Comparison of ENCODE assay signal across 8 mouse cellular contexts in the genomic region with DNA sequence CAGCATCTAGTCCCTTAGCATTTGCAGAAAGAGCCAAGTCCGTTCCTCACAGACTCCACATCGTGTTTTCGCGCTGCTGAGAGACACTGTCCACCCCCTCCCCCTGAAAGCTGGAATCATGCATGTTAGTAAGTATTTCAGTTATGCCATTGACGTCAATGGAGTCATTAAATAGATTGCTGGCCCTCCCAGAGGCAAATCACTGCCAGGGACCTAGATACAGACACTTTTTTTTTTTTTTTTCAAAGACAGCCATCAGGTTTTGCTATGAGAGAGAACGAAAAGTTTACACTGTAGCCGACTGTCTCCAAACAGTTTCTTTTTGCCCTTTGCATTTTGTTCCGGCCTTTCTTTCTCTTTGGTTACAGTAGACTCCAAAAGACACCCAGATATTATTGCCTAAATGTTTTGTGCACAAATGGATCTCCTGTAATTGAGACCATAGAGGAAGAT.
DNase-seq lines count a peak whose midpoint lies in the region; ATAC-seq lines count a peak whose summit lies in the region.
"Had no signal": no experiment of that assay in that cellular context is flagged by ENCODE, and none has a peak within 500 bp of the region (broad histone marks: within the 10 kb centered on the region; RNA-seq: fewer than 3 reads in every experiment).

No protein-coding gene starts in this region.

- H3K4me3 ChIP-seq in intestine, embryonic 15.5 days (replicated peaks), result no peak overlapping the region; the same call in 1 of the 2 replicates
- peak overlapping the region; percentile 7; the same call in 1 of the 2 replicates for H3K4me3 ChIP-seq in limb, embryonic 12.5 days (replicated peaks)
- H3K4me3 ChIP-seq in midbrain, embryonic 13.5 days (replicated peaks), result peak overlapping the region; percentile 12; the same call in 1 of the 2 replicates
- H3K4me3 ChIP-seq: erythroblast, embryonic 14.5 days had no signal

- no peaks in the 10 kb centered on the region for H3K9me3 ChIP-seq in intestine, embryonic 15.5 days
- no peaks in the 10 kb centered on the region for H3K9me3 ChIP-seq in limb, embryonic 12.5 days
- no peaks in the 10 kb centered on the region for H3K9me3 ChIP-seq in midbrain, embryonic 13.5 days

- no peaks in the 10 kb centered on the region for H3K27me3 ChIP-seq in intestine, embryonic 15.5 days (replicated peaks)
- no peaks in the 10 kb centered on the region for H3K27me3 ChIP-seq in limb, embryonic 12.5 days
- no peaks in the 10 kb centered on the region; the same call in 1 of the 2 replicates for H3K27me3 ChIP-seq in midbrain, embryonic 13.5 days

- 0 out of 2 replicates have a peak, but pooled peaks have one; percentile 12 for ATAC-seq in granulocyte monocyte progenitor cell, adult 5-6 weeks (replicated peaks; ENCODE audit: poor library complexity, severe bottlenecking)
- peak; percentile 76 for ATAC-seq in intestine, embryonic 15.5 days
- ATAC-seq in limb, embryonic 12.5 days (ENCODE audit: insufficient number of reproducible peaks, insufficient read depth, low FRiP score, low TSS enrichment, low read depth), result no peak
- ATAC-seq in midbrain, embryonic 13.5 days, result peak; percentile 65; the same call in 1 of the 2 replicates

- peak; percentile 82 for DNase-seq in adipocyte (ENCODE audit: low spot score)
- DNase-seq in embryo, embryonic 9.5 days (ENCODE audit: extremely low spot score), result peak; percentile 47
- peak; percentile 97 for DNase-seq in skeletal muscle tissue, adult 2 months (ENCODE audit: low read depth, low spot score)

- H3K27ac ChIP-seq in intestine, embryonic 15.5 days, result peak overlapping the region; percentile 88
- H3K27ac ChIP-seq in limb, embryonic 12.5 days, result peak overlapping the region; percentile 84
- H3K27ac ChIP-seq in midbrain, embryonic 13.5 days, result no peak overlapping the region

- peak overlapping the region; percentile 42 for H3K4me2 ChIP-seq in intestine, embryonic 15.5 days (replicated peaks)
- H3K4me2 ChIP-seq in limb, embryonic 12.5 days, result peak overlapping the region; percentile 51
- H3K4me2 ChIP-seq in midbrain, embryonic 13.5 days (replicated peaks), result peak overlapping the region; percentile 35

- 0 out of 2 replicates have a peak overlapping the region, but pooled peaks have one; percentile 1 for H3K9ac ChIP-seq in intestine, embryonic 15.5 days
- H3K9ac ChIP-seq in limb, embryonic 12.5 days (replicated peaks), result 0 out of 2 replicates have a peak overlapping the region, but pooled peaks have one; percentile 27
- 0 out of 2 replicates have a peak overlapping the region, but pooled peaks have one; percentile 11 for H3K9ac ChIP-seq in midbrain, embryonic 13.5 days (replicated peaks)

- H3K4me1 ChIP-seq in intestine, embryonic 15.5 days (replicated peaks), result peaks cover 11% of the 10 kb centered on the region
- peaks cover 32% of the 10 kb centered on the region for H3K4me1 ChIP-seq in limb, embryonic 12.5 days (replicated peaks)
- peaks cover 23% of the 10 kb centered on the region for H3K4me1 ChIP-seq in midbrain, embryonic 13.5 days (replicated peaks)

- WGBS in intestine, embryonic 15.5 days, result 16% methylated on average over 8 of the region's 8 CpGs
- 32% methylated on average over 8 of the region's 8 CpGs for WGBS in limb, embryonic 12.5 days
- WGBS in midbrain, embryonic 13.5 days, result 35% methylated on average over 8 of the region's 8 CpGs

- no peaks in the 10 kb centered on the region for H3K36me3 ChIP-seq in intestine, embryonic 15.5 days
- no peaks in the 10 kb centered on the region for H3K36me3 ChIP-seq in limb, embryonic 12.5 days
- no peaks in the 10 kb centered on the region for H3K36me3 ChIP-seq in midbrain, embryonic 13.5 days

Comparison
In these comparisons a context has a peak if more than half of its experiments do, and no peak if none do; other contexts are left out.
1. DNase-seq: peak in every context shown above with its lines; median percentile 97 in skeletal muscle tissue, adult 2 months; 82 in adipocyte; 47 in embryo, embryonic 9.5 days.